Comparison of ENCODE assay signal across 24 mouse cellular contexts in the genomic region with DNA sequence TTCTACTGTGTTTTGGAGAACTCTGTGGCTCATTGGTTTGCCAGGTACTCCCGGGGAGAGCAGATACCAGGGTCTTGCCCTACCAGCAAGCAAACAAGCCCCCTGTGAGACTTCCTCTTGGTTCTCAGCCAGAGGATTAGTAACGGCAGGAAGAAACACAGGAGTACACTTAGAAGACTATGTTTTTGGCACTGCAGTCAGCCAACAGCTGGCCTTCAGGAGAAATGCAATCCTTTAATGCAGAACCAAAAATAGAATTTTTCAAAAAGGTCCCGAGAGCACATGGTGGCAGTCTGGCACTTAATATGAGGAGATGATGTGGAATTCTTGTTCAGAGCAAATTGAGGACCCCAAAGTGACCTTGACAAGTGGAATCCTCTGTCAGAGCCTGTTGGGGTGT.
DNase-seq lines count a peak whose midpoint lies in the region; ATAC-seq and TF ChIP-seq lines count a peak whose summit lies in the region.
"Had no signal": no experiment of that assay in that cellular context is flagged by ENCODE, and none has a peak within 500 bp of the region (broad histone marks: within the 10 kb centered on the region; RNA-seq: fewer than 3 reads in every experiment).

No protein-coding gene starts in this region.

- H3K9ac ChIP-seq in heart, embryonic 16.5 days (ENCODE audit: low read length), result no peak overlapping the region
- no peak overlapping the region for H3K9ac ChIP-seq in heart, embryonic 12.5 days
- no peak overlapping the region for H3K9ac ChIP-seq in hindbrain, postnatal 0 days (replicated peaks; ENCODE audit: low read length)
- H3K9ac ChIP-seq in hindbrain, embryonic 12.5 days, result no peak overlapping the region
- H3K9ac ChIP-seq in intestine, postnatal 0 days (ENCODE audit: low read depth, low read length), result no peak overlapping the region
- no peak overlapping the region for H3K9ac ChIP-seq in forebrain, embryonic 13.5 days
- H3K9ac ChIP-seq: forebrain, embryonic 12.5 days; kidney, embryonic 15.5 days; liver, postnatal 0 days had no signal

- peak; percentile 63 for DNase-seq in hindbrain, postnatal 0 days (ENCODE audit: low spot score)
- DNase-seq in Patski (ENCODE audit: low read depth, low spot score), result peak; percentile 31
- DNase-seq in brain, adult 2 months (ENCODE audit: low read depth, low spot score), result peak; percentile 14
- DNase-seq: cerebellum, adult 9-10 months; gastrocnemius, postnatal 36 days; kidney, adult 11 months; kidney, postnatal 36 days; liver, postnatal 0 days; lung, postnatal 36 days; right cerebral cortex, adult 18-20 months; right cerebral cortex, postnatal 4 days; thymus, postnatal 25 days had no signal

- no peaks in the 10 kb centered on the region for H3K36me3 ChIP-seq in heart, embryonic 16.5 days (ENCODE audit: control insufficient read depth, insufficient read depth)
- H3K36me3 ChIP-seq in heart, embryonic 12.5 days, result no peaks in the 10 kb centered on the region
- no peaks in the 10 kb centered on the region for H3K36me3 ChIP-seq in hindbrain, postnatal 0 days (ENCODE audit: insufficient read depth, low read length)
- no peaks in the 10 kb centered on the region for H3K36me3 ChIP-seq in hindbrain, embryonic 12.5 days
- H3K36me3 ChIP-seq in intestine, postnatal 0 days (ENCODE audit: control insufficient read depth, insufficient read depth), result no peaks in the 10 kb centered on the region
- H3K36me3 ChIP-seq in forebrain, embryonic 13.5 days (ENCODE audit: poor library complexity, severe bottlenecking), result no peaks in the 10 kb centered on the region
- H3K36me3 ChIP-seq: forebrain, embryonic 12.5 days; kidney, embryonic 15.5 days had no signal

- H3K27me3 ChIP-seq in heart, embryonic 16.5 days (ENCODE audit: control insufficient read depth, insufficient read depth, low read length), result no peaks in the 10 kb centered on the region
- H3K27me3 ChIP-seq in heart, embryonic 12.5 days (replicated peaks), result no peaks in the 10 kb centered on the region
- no peaks in the 10 kb centered on the region for H3K27me3 ChIP-seq in hindbrain, postnatal 0 days (ENCODE audit: insufficient read depth, low read length)
- no peaks in the 10 kb centered on the region for H3K27me3 ChIP-seq in hindbrain, embryonic 12.5 days
- no peaks in the 10 kb centered on the region for H3K27me3 ChIP-seq in Patski
- no peaks in the 10 kb centered on the region for H3K27me3 ChIP-seq in intestine, postnatal 0 days (replicated peaks; ENCODE audit: control insufficient read depth, insufficient read depth, low read length)
- no peaks in the 10 kb centered on the region for H3K27me3 ChIP-seq in forebrain, embryonic 13.5 days
- H3K27me3 ChIP-seq: forebrain, embryonic 12.5 days; kidney, embryonic 15.5 days; megakaryocyte, embryonic 14.5 days had no signal

- 7% methylated on average over 3 of the region's 3 CpGs for WGBS in heart, embryonic 16.5 days
- WGBS in heart, embryonic 12.5 days, result 13% methylated on average over 3 of the region's 3 CpGs
- 13% methylated on average over 3 of the region's 3 CpGs for WGBS in hindbrain, postnatal 0 days
- 58% methylated on average over 3 of the region's 3 CpGs for WGBS in hindbrain, embryonic 12.5 days
- 22% methylated on average over 3 of the region's 3 CpGs for WGBS in intestine, postnatal 0 days
- 55% methylated on average over 3 of the region's 3 CpGs for WGBS in forebrain, embryonic 13.5 days

- CTCF ChIA-PET in Patski (lab: Charles Lee), result interaction anchor here (1.6 to 4.3 kb wide), 2 partner anchors 11 to 12 kb away, joined by 4 to 19 read pairs; no protein-coding TSS in a partner anchor

- in situ Hi-C loops in Patski (cut with MboI; ENCODE audit: low pct_unique_long_range_greater_than_20kb), result no loop called here

- peaks cover 7% of the 10 kb centered on the region for H3K4me1 ChIP-seq in heart, embryonic 16.5 days (ENCODE audit: control insufficient read depth, insufficient read depth, low read length)
- H3K4me1 ChIP-seq in heart, embryonic 12.5 days (replicated peaks), result peaks cover 9% of the 10 kb centered on the region
- 0 out of 2 replicates have a peak, but pooled peaks cover 4% of the 10 kb centered on the region for H3K4me1 ChIP-seq in hindbrain, postnatal 0 days (ENCODE audit: insufficient read depth, low read length)
- H3K4me1 ChIP-seq in hindbrain, embryonic 12.5 days, result no peaks in the 10 kb centered on the region
- H3K4me1 ChIP-seq in intestine, postnatal 0 days (replicated peaks; ENCODE audit: control insufficient read depth, insufficient read depth, low read length), result no peaks in the 10 kb centered on the region
- no peaks in the 10 kb centered on the region for H3K4me1 ChIP-seq in forebrain, embryonic 13.5 days
- H3K4me1 ChIP-seq: forebrain, embryonic 12.5 days; kidney, embryonic 15.5 days; megakaryocyte, embryonic 14.5 days had no signal

- POLR2A ChIA-PET in Patski (lab: Charles Lee), result no interaction called here

- no peak for ATAC-seq in heart, embryonic 16.5 days (replicated peaks; ENCODE audit: extremely low read depth, insufficient read depth, low FRiP score)
- no peak for ATAC-seq in heart, embryonic 12.5 days (ENCODE audit: insufficient number of reproducible peaks, low FRiP score)
- ATAC-seq in hindbrain, postnatal 0 days, result peak; percentile 12; the same call in 1 of the 2 replicates
- ATAC-seq in hindbrain, embryonic 12.5 days (ENCODE audit: low FRiP score), result no peak
- ATAC-seq in Patski, result peak; percentile 32
- no peak for ATAC-seq in intestine, postnatal 0 days
- ATAC-seq in forebrain, embryonic 13.5 days, result no peak
- ATAC-seq: activated CD4-positive, CD25-positive, alpha-beta regulatory T cell, adult 4 months; liver, postnatal 0 days; midbrain, embryonic 16.5 days had no signal

- TF ChIP-seq CTCF in hindbrain, postnatal 0 days (IDR thresholded peaks at IDR 0.05; ENCODE audit: low read depth), result no peak
- TF ChIP-seq CTCF in Patski (IDR thresholded peaks at IDR 0.05), result no peak
- no peak for TF ChIP-seq CTCF in intestine, postnatal 0 days (IDR thresholded peaks at IDR 0.05; ENCODE audit: low read depth)

- no peak overlapping the region for H3K4me3 ChIP-seq in heart, embryonic 16.5 days (ENCODE audit: low read length)
- H3K4me3 ChIP-seq in heart, embryonic 12.5 days, result no peak overlapping the region
- H3K4me3 ChIP-seq in hindbrain, postnatal 0 days (ENCODE audit: low read length), result no peak overlapping the region
- H3K4me3 ChIP-seq in hindbrain, embryonic 12.5 days, result no peak overlapping the region
- H3K4me3 ChIP-seq in intestine, postnatal 0 days (ENCODE audit: low read depth, low read length), result no peak overlapping the region
- H3K4me3 ChIP-seq in forebrain, embryonic 13.5 days, result no peak overlapping the region
- H3K4me3 ChIP-seq: erythroblast, embryonic 14.5 days; forebrain, embryonic 12.5 days; kidney, embryonic 15.5 days; megakaryocyte, embryonic 14.5 days had no signal

- H3K27ac ChIP-seq in heart, embryonic 16.5 days (ENCODE audit: low read length), result no peak overlapping the region
- no peak overlapping the region for H3K27ac ChIP-seq in heart, embryonic 12.5 days (ENCODE audit: poor library complexity, severe bottlenecking)
- no peak overlapping the region for H3K27ac ChIP-seq in hindbrain, postnatal 0 days
- no peak overlapping the region for H3K27ac ChIP-seq in hindbrain, embryonic 12.5 days
- no peak overlapping the region for H3K27ac ChIP-seq in intestine, postnatal 0 days (ENCODE audit: low read depth, low read length)
- no peak overlapping the region for H3K27ac ChIP-seq in forebrain, embryonic 13.5 days
- H3K27ac ChIP-seq: forebrain, embryonic 12.5 days; kidney, embryonic 15.5 days had no signal

- H3K4me2 ChIP-seq in heart, embryonic 16.5 days (ENCODE audit: low read depth, low read length), result peak overlapping the region; percentile 34
- H3K4me2 ChIP-seq in heart, embryonic 12.5 days, result no peak overlapping the region
- H3K4me2 ChIP-seq in hindbrain, postnatal 0 days (ENCODE audit: low read depth, low read length), result no peak overlapping the region
- no peak overlapping the region for H3K4me2 ChIP-seq in hindbrain, embryonic 12.5 days (replicated peaks)
- no peak overlapping the region for H3K4me2 ChIP-seq in intestine, postnatal 0 days (replicated peaks; ENCODE audit: low read depth)
- no peak overlapping the region for H3K4me2 ChIP-seq in forebrain, embryonic 13.5 days
- H3K4me2 ChIP-seq: forebrain, embryonic 12.5 days; kidney, embryonic 15.5 days; liver, embryonic 11.5 days had no signal

- no peaks in the 10 kb centered on the region for H3K9me3 ChIP-seq in heart, embryonic 16.5 days (replicated peaks; ENCODE audit: control insufficient read depth, low read length)
- H3K9me3 ChIP-seq in heart, embryonic 12.5 days (replicated peaks), result no peaks in the 10 kb centered on the region
- H3K9me3 ChIP-seq in hindbrain, postnatal 0 days (ENCODE audit: low read length), result no peaks in the 10 kb centered on the region
- H3K9me3 ChIP-seq in hindbrain, embryonic 12.5 days (replicated peaks), result no peaks in the 10 kb centered on the region
- H3K9me3 ChIP-seq in intestine, postnatal 0 days (ENCODE audit: control insufficient read depth), result no peaks in the 10 kb centered on the region; the same call in 1 of the 2 replicates
- no peaks in the 10 kb centered on the region for H3K9me3 ChIP-seq in forebrain, embryonic 13.5 days (replicated peaks)
- H3K9me3 ChIP-seq: forebrain, embryonic 12.5 days; kidney, embryonic 15.5 days had no signal

Comparison
In these comparisons a context has a peak if more than half of its experiments do, and no peak if none do; other contexts are left out.
1. ATAC-seq: peak in hindbrain, postnatal 0 days (single experiment) and Patski (single experiment); none in heart, embryonic 16.5 days (single experiment), heart, embryonic 12.5 days (single experiment), hindbrain, embryonic 12.5 days (single experiment), intestine, postnatal 0 days (single experiment) and forebrain, embryonic 13.5 days (single experiment).
2. Peak in every context shown above with its lines, with median percentiles within 50 percentile points of each other: DNase-seq.